Mouse (Mus musculus) neural tube, embryonic 15.5 days (tissue): ENCODE data around the gene Rbbp4. TPM values are rescaled to one million over a fixed set of nuclear protein-coding genes. Genes with fewer than 3 reads are reported as not detected.

Experiments
- ATAC-seq: fragments of 200-750 bp; cut with Nextera tagmentation; 2 replicates; pipeline ENCODE4 v1.8.0; 2017; ENCODE audit warnings: mild to moderate bottlenecking, moderate TSS enrichment, moderate library complexity; ENCODE audit not compliant: low FRiP score
- H3K27ac ChIP-seq: fragments of 300-500 bp; sonication (generic); replicated peaks from 2 replicates; pipeline ENCODE4 v1.5.1; 2015; ENCODE audit warnings: mild to moderate bottlenecking, inconsistent platforms
- H3K27me3 ChIP-seq: fragments of 300-500 bp; sonication (generic); replicated peaks from 2 replicates; pipeline ENCODE4 v1.6.1; 2015; ENCODE audit warnings: inconsistent platforms
- H3K36me3 ChIP-seq: fragments of 300-500 bp; sonication (generic); 2 replicates; pipeline ENCODE4 v1.6.1; 2015; ENCODE audit warnings: inconsistent platforms
- H3K4me1 ChIP-seq: fragments of 300-500 bp; sonication (generic); 2 replicates; pipeline ENCODE4 v1.6.1; 2015; ENCODE audit warnings: inconsistent platforms
- H3K4me2 ChIP-seq: fragments of 300-500 bp; sonication (generic); 2 replicates; pipeline ENCODE4 v1.6.1; 2015; ENCODE audit warnings: inconsistent platforms, mild to moderate bottlenecking, moderate library complexity
- H3K4me3 ChIP-seq: fragments of 300-500 bp; sonication (generic); replicated peaks from 2 replicates; pipeline ENCODE4 v1.5.1; 2015; ENCODE audit warnings: mild to moderate bottlenecking, inconsistent platforms
- H3K9ac ChIP-seq: fragments of 300-500 bp; sonication (generic); replicated peaks from 2 replicates; pipeline ENCODE4 v1.6.1; 2015; ENCODE audit warnings: mild to moderate bottlenecking, inconsistent platforms
- H3K9me3 ChIP-seq: fragments of 300-500 bp; sonication (generic); replicated peaks from 2 replicates; pipeline ENCODE4 v1.6.1; 2016; ENCODE audit warnings: inconsistent platforms
- WGBS: fragments of 180-500 bp; shearing (Covaris S2); methylation state at CpG from one replicate; pipeline ENCODE4 v1.1.7; 2015; ENCODE audit warnings: mixed read lengths; 5-methylcytosine and 5-hydroxymethylcytosine counted together
- microRNA-seq: library from miRNA; unstranded; fragments of <30 nt; microRNA quantifications from one replicate; pipeline ENCODE4, GENCODE M21; 2017
- polyA plus RNA-seq: library from polyadenylated mRNA; unstranded; fragments of >200 nt; fragmentation: Nextera tagmentation; extraction: Ambion mirVana; gene quantifications from 2 replicates; pipeline ENCODE4 v1.2.1, GENCODE M21; 2015

Gene Rbbp4
- polyA plus RNA-seq, 1 experiment from 2014 or later: 246 TPM

DNA sequence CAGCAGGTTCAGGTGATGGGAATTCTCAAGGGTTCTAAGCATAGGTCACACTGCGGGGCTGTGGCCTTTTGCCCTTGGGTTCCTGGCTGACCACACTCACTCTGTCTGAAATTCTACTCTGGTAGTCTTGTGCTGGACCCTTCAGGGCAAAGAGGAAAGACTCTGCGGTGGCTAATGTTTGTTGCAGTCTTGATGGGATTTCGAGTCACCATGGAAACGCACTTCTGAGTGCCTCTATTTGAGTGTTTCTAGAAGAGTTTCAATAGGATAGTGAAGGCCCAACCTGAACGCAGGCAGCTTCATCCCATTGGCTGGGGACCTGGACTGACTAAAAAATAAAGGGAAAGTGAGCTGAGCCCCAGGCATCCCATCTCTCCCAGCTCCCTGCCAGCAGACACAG lies 68.3 kb downstream of the Rbbp4 start:
- Histone ChIP-seq H3K4me3 (no peak overlapping the region), H3K9ac (no peak overlapping the region), H3K27ac (no peak overlapping the region), H3K9me3 (no peaks in the 10 kb centered on the region), H3K4me1 (no peaks in the 10 kb centered on the region), H3K4me2 (no peak overlapping the region), H3K36me3 (no peaks in the 10 kb centered on the region), H3K27me3 (no peaks in the 10 kb centered on the region)
- 65% methylated on average over 5 of the region's 5 CpGs for WGBS
- ATAC-seq: no peak

DNA sequence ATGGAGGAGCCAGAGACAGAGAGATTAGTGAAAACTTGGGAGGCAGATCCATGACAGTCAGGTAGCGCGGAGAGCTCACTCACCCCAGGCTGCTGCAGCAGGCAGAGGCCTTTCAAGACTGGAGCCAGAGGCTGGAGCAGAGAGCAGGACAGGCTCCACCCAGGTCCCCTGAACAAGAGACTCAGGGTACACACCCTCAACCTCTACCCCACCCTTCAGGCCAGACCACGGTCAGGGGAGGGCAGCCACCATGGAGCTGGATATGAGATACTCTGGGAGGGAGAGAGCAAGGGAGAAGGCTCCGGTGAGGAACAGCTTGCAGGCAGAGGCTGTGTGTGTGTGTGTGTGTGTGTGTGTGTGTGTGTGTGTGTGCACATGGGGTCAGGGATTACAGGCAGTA lies 69.0 kb downstream of the Rbbp4 start:
- Histone ChIP-seq H3K27me3 (no peaks in the 10 kb centered on the region), H3K4me2 (no peak overlapping the region), H3K36me3 (no peaks in the 10 kb centered on the region), H3K9ac (no peak overlapping the region), H3K9me3 (no peaks in the 10 kb centered on the region), H3K27ac (no peak overlapping the region), H3K4me1 (no peaks in the 10 kb centered on the region), H3K4me3 (no peak overlapping the region)
- WGBS: 89% methylated on average over 4 of the region's 4 CpGs
- no peak for ATAC-seq

GRCm38 (mm10) chr4:129263225-129264021 lies 71.7 kb downstream of the Rbbp4 start:
- Histone ChIP-seq H3K9ac (no peak overlapping the region), H3K9me3 (no peaks in the 10 kb centered on the region), H3K4me3 (no peak overlapping the region), H3K27ac (no peak overlapping the region; the same call in 1 of the 2 replicates), H3K36me3 (no peaks in the 10 kb centered on the region), H3K4me2 (no peak overlapping the region), H3K4me1 (peaks cover 6% of the 10 kb centered on the region; the same call in 1 of the 2 replicates), H3K27me3 (no peaks in the 10 kb centered on the region)
- WGBS: 40% methylated on average over 19 of the region's 19 CpGs
- ATAC-seq: no peak

GRCm38 (mm10) chr4:129261196-129261595 lies 74.0 kb downstream of the Rbbp4 start, which contains the start of gene C77080:
Gene C77080 (minus strand): TSS chr4:129261404.
- no peak within 1 kb of the TSS for H3K27ac ChIP-seq
- H3K4me2 ChIP-seq: no peak within 1 kb of the TSS
- 23% methylated on average over 2 of the region's 4 CpGs for WGBS
- H3K36me3 ChIP-seq: no peaks in the 10 kb centered on the region
- H3K27me3 ChIP-seq: no peaks in the 10 kb centered on the region
- H3K4me1 ChIP-seq: peaks cover 12% of the 10 kb centered on the region
- no peak within 1 kb of the TSS for H3K9ac ChIP-seq
- ATAC-seq: no peak
- no peaks in the 10 kb centered on the region for H3K9me3 ChIP-seq
- no peak within 1 kb of the TSS for H3K4me3 ChIP-seq

DNA sequence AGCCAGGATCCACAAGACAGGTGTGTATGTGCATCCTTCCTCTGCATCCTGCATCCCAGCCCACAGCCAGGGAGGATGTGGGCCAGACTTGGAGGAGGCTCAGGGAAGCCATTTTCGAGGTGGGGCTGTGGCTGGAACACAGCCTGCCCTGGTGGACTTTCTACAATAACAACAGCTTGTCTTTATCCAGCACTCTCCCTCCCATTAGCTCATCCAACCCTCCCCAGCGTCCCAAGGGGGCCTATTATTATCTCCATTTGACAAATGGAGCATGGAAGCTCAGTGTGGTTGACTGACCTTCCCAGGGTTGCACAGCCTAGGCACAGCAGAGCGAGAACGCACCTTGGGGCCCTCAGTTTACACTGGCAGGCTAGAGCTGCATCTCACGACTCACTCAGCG lies 74.5 kb downstream of the Rbbp4 start:
- ATAC-seq: no peak
- Histone ChIP-seq H3K4me1 (peaks cover 12% of the 10 kb centered on the region), H3K9ac (no peak overlapping the region), H3K27ac (no peak overlapping the region), H3K4me3 (no peak overlapping the region), H3K4me2 (no peak overlapping the region), H3K36me3 (no peaks in the 10 kb centered on the region), H3K27me3 (no peaks in the 10 kb centered on the region), H3K9me3 (no peaks in the 10 kb centered on the region)
- 17% methylated on average over 6 of the region's 6 CpGs for WGBS

- peaks cover 12% of the 10 kb centered on the region for H3K4me1 ChIP-seq
- no peak overlapping the region for H3K4me2 ChIP-seq
- no peak overlapping the region for H3K27ac ChIP-seq
- WGBS: 69% methylated on average over 4 of the region's 4 CpGs
- no peak for ATAC-seq
- no peak overlapping the region for H3K4me3 ChIP-seq
- H3K36me3 ChIP-seq: no peaks in the 10 kb centered on the region
- no peaks in the 10 kb centered on the region for H3K27me3 ChIP-seq
- H3K9ac ChIP-seq: no peak overlapping the region
- H3K9me3 ChIP-seq: no peaks in the 10 kb centered on the region
Measured at GRCm38 (mm10) chr4:129259101-129259500, 76.1 kb downstream of the Rbbp4 start.

Small RNA genes within 50 kb of the gene (microRNA-seq; reads per million reads assigned to microRNA genes)
- not detected for gene Gm22994

Other genes with a start within 250 kb of the Rbbp4 start
- gene Tmem54, start 229.8 kb downstream of the Rbbp4 start, polyA plus RNA-seq: 3.3 TPM in 1 of 2 replicates, not detected in the other
- 129 and 143 TPM in 2 replicates for gene Hpca, start 213.3 kb downstream of the Rbbp4 start, polyA plus RNA-seq
- 27.0 and 34.9 TPM in 2 replicates for gene Fndc5, start 198.4 kb downstream of the Rbbp4 start, polyA plus RNA-seq
- 16.7 TPM in 2 replicates for gene S100pbp, start 145.6 kb downstream of the Rbbp4 start, polyA plus RNA-seq
- gene Yars, start 145.6 kb downstream of the Rbbp4 start, polyA plus RNA-seq: 109 and 111 TPM in 2 replicates
- gene C77080, start 74.0 kb downstream of the Rbbp4 start, polyA plus RNA-seq: 6.0 and 6.9 TPM in 2 replicates
- 2.7 and 2.9 TPM in 2 replicates for gene Sync, start 47.8 kb downstream of the Rbbp4 start, polyA plus RNA-seq
- gene Zbtb8os, start 325 bp upstream of the Rbbp4 start, polyA plus RNA-seq: 18.3 and 29.5 TPM in 2 replicates
- gene Zbtb8a, start 42.7 kb upstream of the Rbbp4 start, polyA plus RNA-seq: 18.2 and 20.2 TPM in 2 replicates
- gene Zbtb8b, start 105.5 kb upstream of the Rbbp4 start, polyA plus RNA-seq: 14.2 and 15.8 TPM in 2 replicates
- 32.7 and 34.0 TPM in 2 replicates for gene Bsdc1, start 126.2 kb upstream of the Rbbp4 start, polyA plus RNA-seq
- gene Tssk3, start 155.7 kb upstream of the Rbbp4 start, polyA plus RNA-seq: 0.19 and 0.27 TPM in 2 replicates
- gene Fam229a, start 155.8 kb upstream of the Rbbp4 start, polyA plus RNA-seq: 0.38 and 0.93 TPM in 2 replicates
- 1,442 and 1,675 TPM in 2 replicates for gene Marcksl1, start 178.2 kb upstream of the Rbbp4 start, polyA plus RNA-seq
- 77.8 and 119 TPM in 2 replicates for gene Hdac1, start 207.3 kb upstream of the Rbbp4 start, polyA plus RNA-seq
- 11.2 and 99.1 TPM in 2 replicates for gene Lck, start 238.3 kb upstream of the Rbbp4 start, polyA plus RNA-seq
- 1.3 TPM in 1 of 2 replicates, not detected in the other for gene Fam167b, start 243.2 kb upstream of the Rbbp4 start, polyA plus RNA-seq